ENCODE assay signal across 21 mouse cellular contexts in genomic region chr2:153263053-153263452, GRCm38 (mm10). TPM values are rescaled to one million over a fixed set of nuclear protein-coding genes. Genes with fewer than 3 reads are reported as not detected.
DNase-seq lines count a peak whose midpoint lies in the region; ATAC-seq lines count a peak whose summit lies in the region.
"Had no signal": no experiment of that assay in that cellular context is flagged by ENCODE, and none has a peak within 500 bp of the region (broad histone marks: within the 10 kb centered on the region; RNA-seq: fewer than 3 reads in every experiment).

No protein-coding gene starts in this region.

- H3K4me1 ChIP-seq in hindbrain, embryonic 13.5 days (replicated peaks) = no peaks in the 10 kb centered on the region
- no peaks in the 10 kb centered on the region for H3K4me1 ChIP-seq in forebrain, embryonic 10.5 days
- H3K4me1 ChIP-seq: embryonic facial prominence, embryonic 15.5 days; forebrain, embryonic 12.5 days; hindbrain, embryonic 12.5 days; midbrain, embryonic 13.5 days; stomach, embryonic 15.5 days had no signal

- no peak overlapping the region for H3K27ac ChIP-seq in hindbrain, embryonic 13.5 days
- H3K27ac ChIP-seq in forebrain, embryonic 10.5 days = no peak overlapping the region
- H3K27ac ChIP-seq: embryonic facial prominence, embryonic 15.5 days; forebrain, embryonic 12.5 days; hindbrain, embryonic 12.5 days; liver, embryonic 13.5 days; midbrain, embryonic 13.5 days; stomach, embryonic 15.5 days had no signal

- no peaks in the 10 kb centered on the region for H3K9me3 ChIP-seq in hindbrain, embryonic 13.5 days
- H3K9me3 ChIP-seq in forebrain, embryonic 10.5 days = no peaks in the 10 kb centered on the region
- H3K9me3 ChIP-seq: embryonic facial prominence, embryonic 15.5 days; forebrain, embryonic 12.5 days; hindbrain, embryonic 12.5 days; liver, embryonic 13.5 days; midbrain, embryonic 13.5 days; stomach, embryonic 15.5 days had no signal

- H3K4me2 ChIP-seq in hindbrain, embryonic 13.5 days = no peak overlapping the region
- H3K4me2 ChIP-seq: embryonic facial prominence, embryonic 15.5 days; forebrain, embryonic 12.5 days; hindbrain, embryonic 12.5 days; liver, embryonic 13.5 days; midbrain, embryonic 13.5 days; stomach, embryonic 15.5 days had no signal

- peaks cover 82% of the 10 kb centered on the region for H3K36me3 ChIP-seq in hindbrain, embryonic 13.5 days
- peaks cover 83% of the 10 kb centered on the region for H3K36me3 ChIP-seq in forebrain, embryonic 10.5 days (replicated peaks)

- WGBS in hindbrain, embryonic 13.5 days = 89% methylated on average over 7 of the region's 7 CpGs
- 90% methylated on average over 7 of the region's 7 CpGs for WGBS in forebrain, embryonic 10.5 days

- peak; percentile 37 to 48 for DNase-seq in spleen, adult 18-20 months
- DNase-seq in spleen, adult 12 weeks (ENCODE audit: low spot score) = no peak
- DNase-seq in thymus, postnatal 36 days = peak; percentile 62 to 78
- no peak for DNase-seq in forebrain, embryonic 10.5 days (ENCODE audit: extremely low spot score, low spot score)
- no peak for DNase-seq in kidney, postnatal 10 days
- DNase-seq: cerebellum, adult 11-12 months; heart, adult 11 months; kidney, adult 11 months; kidney, postnatal 36 days; layer of hippocampus, postnatal 36 days; liver, embryonic 13.5 days; lung, postnatal 10 days; right cerebral cortex, postnatal 14 days had no signal

- no peak overlapping the region for H3K4me3 ChIP-seq in hindbrain, embryonic 13.5 days
- no peak overlapping the region for H3K4me3 ChIP-seq in forebrain, embryonic 10.5 days
- H3K4me3 ChIP-seq: embryonic facial prominence, embryonic 15.5 days; forebrain, embryonic 12.5 days; hindbrain, embryonic 12.5 days; liver, embryonic 13.5 days; midbrain, embryonic 13.5 days; stomach, embryonic 15.5 days had no signal

- ATAC-seq in common myeloid progenitor, adult 5-6 weeks (replicated peaks; ENCODE audit: low read depth, poor library complexity, severe bottlenecking) = peak; percentile 31; the same call in 1 of the 2 replicates
- peak; percentile 84 for ATAC-seq in neutrophil, adult 5-6 weeks (ENCODE audit: extremely low read depth, insufficient number of reproducible peaks, low FRiP score, poor library complexity, severe bottlenecking)
- ATAC-seq in hindbrain, embryonic 13.5 days (ENCODE audit: low FRiP score) = no peak
- ATAC-seq: midbrain, embryonic 13.5 days had no signal

- H3K27me3 ChIP-seq in hindbrain, embryonic 13.5 days = no peaks in the 10 kb centered on the region
- no peaks in the 10 kb centered on the region for H3K27me3 ChIP-seq in forebrain, embryonic 10.5 days (ENCODE audit: poor library complexity, severe bottlenecking)
- H3K27me3 ChIP-seq: embryonic facial prominence, embryonic 15.5 days; forebrain, embryonic 12.5 days; hindbrain, embryonic 12.5 days; liver, embryonic 13.5 days; midbrain, embryonic 13.5 days; stomach, embryonic 15.5 days had no signal

- no peak overlapping the region for H3K9ac ChIP-seq in hindbrain, embryonic 13.5 days
- H3K9ac ChIP-seq: embryonic facial prominence, embryonic 15.5 days; forebrain, embryonic 12.5 days; hindbrain, embryonic 12.5 days; liver, embryonic 13.5 days; midbrain, embryonic 13.5 days; stomach, embryonic 15.5 days had no signal

RNA-seq across cellular contexts. Expression of gene Pofut1, which starts 21.7 kb away (rescaled TPM):
- total RNA-seq in common myeloid progenitor, adult 5-6 weeks (2017) = 21.7 and 23.2 TPM in 2 replicates
- total RNA-seq in neutrophil, adult 5-6 weeks (2017) = 19.2 and 20.0 TPM in 2 replicates
- polyA plus RNA-seq in hindbrain, embryonic 13.5 days (2015; fragmentation: Nextera tagmentation; extraction: Ambion mirVana) = 5.5 and 6.3 TPM in 2 replicates
- 5.9 and 6.4 TPM in 2 replicates for polyA plus RNA-seq in forebrain, embryonic 10.5 days (2016; fragmentation: Nextera tagmentation; extraction: Ambion mirVana)

RNA-seq across cellular contexts. Expression of gene Plagl2, which starts 21.8 kb away (rescaled TPM):
- 4.9 and 11.2 TPM in 2 replicates for total RNA-seq in common myeloid progenitor, adult 5-6 weeks (2017)
- total RNA-seq in neutrophil, adult 5-6 weeks (2017) = 7.0 and 8.0 TPM in 2 replicates
- polyA plus RNA-seq in hindbrain, embryonic 13.5 days (2015; fragmentation: Nextera tagmentation; extraction: Ambion mirVana) = 7.2 and 8.1 TPM in 2 replicates
- polyA plus RNA-seq in forebrain, embryonic 10.5 days (2016; fragmentation: Nextera tagmentation; extraction: Ambion mirVana) = 30.5 and 31.7 TPM in 2 replicates

RNA-seq across cellular contexts. Expression of gene Kif3b, which starts 28.2 kb away (rescaled TPM):
- 12.3 and 13.2 TPM in 2 replicates for total RNA-seq in common myeloid progenitor, adult 5-6 weeks (2017)
- total RNA-seq in neutrophil, adult 5-6 weeks (2017) = 44.6 and 51.1 TPM in 2 replicates
- 16.2 and 16.9 TPM in 2 replicates for polyA plus RNA-seq in hindbrain, embryonic 13.5 days (2015; fragmentation: Nextera tagmentation; extraction: Ambion mirVana)
- polyA plus RNA-seq in forebrain, embryonic 10.5 days (2016; fragmentation: Nextera tagmentation; extraction: Ambion mirVana) = 6.2 and 6.9 TPM in 2 replicates

RNA-seq across cellular contexts. Expression of gene Tspyl3, which starts 37.8 kb away (rescaled TPM):
- 10.8 and 11.8 TPM in 2 replicates for total RNA-seq in common myeloid progenitor, adult 5-6 weeks (2017)
- 7.7 and 8.5 TPM in 2 replicates for total RNA-seq in neutrophil, adult 5-6 weeks (2017)
- 25.7 and 28.6 TPM in 2 replicates for polyA plus RNA-seq in hindbrain, embryonic 13.5 days (2015; fragmentation: Nextera tagmentation; extraction: Ambion mirVana)
- polyA plus RNA-seq in forebrain, embryonic 10.5 days (2016; fragmentation: Nextera tagmentation; extraction: Ambion mirVana) = 5.0 and 5.4 TPM in 2 replicates

Comparison
In these comparisons a context has a peak if more than half of its experiments do, and no peak if none do; other contexts are left out.
1. DNase-seq: peak in spleen, adult 18-20 months (2 of 2) and thymus, postnatal 36 days (2 of 2); none in spleen, adult 12 weeks (single experiment), forebrain, embryonic 10.5 days (single experiment) and kidney, postnatal 10 days (single experiment).